Mouse (Mus musculus): ENCODE results near the gene Hjurp.

DNA sequence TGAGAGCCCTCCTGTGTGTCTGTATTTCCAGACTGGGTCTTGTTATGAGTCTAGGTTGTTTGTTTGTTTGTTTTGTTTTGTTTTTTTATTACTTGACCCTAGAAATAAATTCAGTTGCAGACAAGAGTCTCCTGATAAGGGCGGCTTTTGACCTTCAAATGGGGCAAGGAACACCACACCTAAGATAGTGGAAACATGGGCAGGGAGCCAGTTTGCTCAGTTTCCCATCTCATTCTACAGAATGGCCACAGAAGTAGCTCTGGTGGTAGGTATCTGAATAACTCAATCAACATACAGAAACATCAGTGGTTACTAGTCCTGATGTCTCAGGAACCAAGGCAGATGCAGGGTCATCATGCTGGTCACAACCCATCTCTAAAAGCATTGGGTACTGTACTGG lies 17.2 kb upstream of the Hjurp start:
- TF ChIP-seq CTCF (IDR thresholded peaks at IDR 0.05; ENCODE audit: low read depth), result no peak
- TF ChIP-seq EP300 (IDR thresholded peaks at IDR 0.05; ENCODE audit: low read depth), result no peak
